Mouse (Mus musculus) MEL (cell line): Measurements from ENCODE around the gene Rnps1. TPM values are rescaled to one million over a fixed set of nuclear protein-coding genes. Genes with fewer than 3 reads are reported as not detected.

Experiments used
- DNase-seq: peaks from one replicate; pipeline ENCODE4 v3.0.0; 2011; ENCODE audit warnings: low read depth, low spot score
- H3K27ac ChIP-seq: 2 replicates; pipeline ENCODE4 v1.5.1; 2012; ENCODE audit warnings: low read depth, mild to moderate bottlenecking, control low read depth, low read length, moderate library complexity; ENCODE audit not compliant: control insufficient read depth
- H3K27me3 ChIP-seq, 2 experiments: fragments of 150-350 bp in 1 of 2; sonication (generic) in 1 of 2; 2 replicates each; pipeline ENCODE4 v1.6.1; 2012; ENCODE audit warnings: low read length in 2 of 2, mild to moderate bottlenecking in 2 of 2, improper control_type of control experiment in 1 of 2, moderate library complexity in 1 of 2; ENCODE audit not compliant: insufficient read depth in 2 of 2, control insufficient read depth in 1 of 2
- H3K36me3 ChIP-seq, 2 experiments: 2 replicates each; pipeline ENCODE4 v1.6.1; 2012 to 2014; ENCODE audit warnings: low read length in 2 of 2, improper control_type of control experiment in 1 of 2, inconsistent platforms in 1 of 2, mild to moderate bottlenecking in 1 of 2; ENCODE audit not compliant: insufficient read depth in 2 of 2, control insufficient read depth in 1 of 2
- H3K4me1 ChIP-seq, 2 experiments: fragments of 150-350 bp in 1 of 2; sonication (generic) in 1 of 2; 2 replicates each; pipeline ENCODE4 v1.6.1; 2012; ENCODE audit warnings: low read length in 2 of 2, improper control_type of control experiment in 1 of 2, mild to moderate bottlenecking in 1 of 2; ENCODE audit not compliant: insufficient read depth in 2 of 2, control insufficient read depth in 1 of 2
- H3K4me3 ChIP-seq, 2 experiments: fragments of 150-350 bp in 1 of 2; sonication (generic) in 1 of 2; 2 replicates each; pipeline ENCODE4 v1.5.1; 2012; ENCODE audit warnings: low read depth in 2 of 2, low read length in 2 of 2, mild to moderate bottlenecking in 2 of 2, moderate library complexity in 2 of 2, control low read depth in 1 of 2, improper control_type of control experiment in 1 of 2; ENCODE audit not compliant: control insufficient read depth in 1 of 2, insufficient read depth in 1 of 2
- H3K79me2 ChIP-seq: 2 replicates; pipeline ENCODE4 v1.6.1; 2012; ENCODE audit warnings: mild to moderate bottlenecking, low read length, moderate library complexity; ENCODE audit not compliant: control insufficient read depth, poor library complexity, insufficient read depth
- H3K9ac ChIP-seq: 2 replicates; pipeline ENCODE4 v1.6.1; 2012; ENCODE audit warnings: low read depth, mild to moderate bottlenecking, control low read depth, low read length, moderate library complexity; ENCODE audit not compliant: control insufficient read depth, poor library complexity, severe bottlenecking
- H3K9me3 ChIP-seq: fragments of 150-350 bp; sonication (generic); replicated peaks from 2 replicates; pipeline ENCODE4 v1.6.1; 2012; ENCODE audit warnings: mild to moderate bottlenecking, low read length, improper control_type of control experiment, moderate library complexity; ENCODE audit not compliant: insufficient read depth
- BHLHE40 ChIP-seq: IDR thresholded peaks from 2 replicates; pipeline ENCODE4 v1.6.1; 2012; ENCODE audit warnings: low read depth, mild to moderate bottlenecking, inconsistent platforms, low read length, improper control_type of control experiment, borderline replicate concordance
- GABPA ChIP-seq: IDR thresholded peaks from 2 replicates; pipeline ENCODE4 v1.6.1; 2012; ENCODE audit warnings: low read depth, mild to moderate bottlenecking, inconsistent platforms, low read length, improper control_type of control experiment, moderate library complexity
- JUND ChIP-seq: IDR thresholded peaks from 2 replicates; pipeline ENCODE4 v1.6.1; 2011; ENCODE audit warnings: low read depth, mild to moderate bottlenecking, improper control_type of control experiment, low read length
- KAT2A ChIP-seq: conservative IDR thresholded peaks from 2 replicates; pipeline ENCODE4 v1.6.1; 2012; ENCODE audit warnings: low read depth, low read length, improper control_type of control experiment, inconsistent platforms
- MAX ChIP-seq: IDR thresholded peaks from 2 replicates; pipeline ENCODE4 v1.6.1; 2011; ENCODE audit warnings: low read length, improper control_type of control experiment
- MAZ ChIP-seq: IDR thresholded peaks from 2 replicates; pipeline ENCODE4 v1.6.1; 2012; ENCODE audit warnings: low read depth, mild to moderate bottlenecking, inconsistent platforms, low read length, improper control_type of control experiment
- MEF2A ChIP-seq: IDR thresholded peaks from 2 replicates; pipeline ENCODE4 v1.6.1; 2014; ENCODE audit warnings: low read depth, mild to moderate bottlenecking, inconsistent platforms, low read length, improper control_type of control experiment; ENCODE audit not compliant: poor library complexity, insufficient replicate concordance, severe bottlenecking; ENCODE audit errors: extremely low read depth
- MXI1 ChIP-seq: IDR thresholded peaks from 2 replicates; pipeline ENCODE4 v1.6.1; 2011; ENCODE audit warnings: mild to moderate bottlenecking, low read depth, low read length, improper control_type of control experiment
- MYB ChIP-seq: IDR thresholded peaks from 2 replicates; pipeline ENCODE4 v1.6.1; 2011; ENCODE audit warnings: mild to moderate bottlenecking, low read depth, low read length, improper control_type of control experiment
- MYC ChIP-seq: IDR thresholded peaks from 2 replicates; pipeline ENCODE4 v1.6.1; 2011; ENCODE audit warnings: low read depth, mild to moderate bottlenecking, low read length, improper control_type of control experiment, moderate library complexity
- NRF1 ChIP-seq: IDR thresholded peaks from 2 replicates; pipeline ENCODE4 v1.6.1; 2014; ENCODE audit warnings: low read depth, mild to moderate bottlenecking, inconsistent platforms, low read length, improper control_type of control experiment, moderate library complexity; ENCODE audit not compliant: poor library complexity, insufficient read depth, severe bottlenecking
- POLR2A ChIP-seq, 2 experiments: IDR thresholded peaks; 2 replicates each; pipeline ENCODE4 v1.6.1; 2011 to 2012; ENCODE audit warnings: low read length in 2 of 2, mild to moderate bottlenecking in 2 of 2, control low read depth in 1 of 2, improper control_type of control experiment in 1 of 2, low read depth in 1 of 2, moderate library complexity in 1 of 2; ENCODE audit not compliant: control insufficient read depth in 1 of 2, insufficient read depth in 1 of 2, poor library complexity in 1 of 2
- POLR2AphosphoS2 ChIP-seq: IDR thresholded peaks from 2 replicates; pipeline ENCODE4 v1.6.1; 2011; ENCODE audit warnings: low read length, improper control_type of control experiment
- POLR2AphosphoS5 ChIP-seq: IDR thresholded peaks from 2 replicates; pipeline ENCODE4 v1.6.1; 2012; ENCODE audit warnings: low read depth, borderline replicate concordance, mild to moderate bottlenecking, inconsistent platforms, low read length, moderate library complexity, mixed read lengths
- RAD21 ChIP-seq: IDR thresholded peaks from 2 replicates; pipeline ENCODE4 v1.6.1; 2011; ENCODE audit warnings: mild to moderate bottlenecking, low read depth, low read length, improper control_type of control experiment
- SMC3 ChIP-seq: IDR thresholded peaks from 2 replicates; pipeline ENCODE4 v1.6.1; 2011; ENCODE audit warnings: low read depth, low read length, improper control_type of control experiment
- UBTF ChIP-seq: IDR thresholded peaks from 2 replicates; pipeline ENCODE4 v1.6.1; 2012; ENCODE audit warnings: low read depth, mild to moderate bottlenecking, inconsistent platforms, low read length, improper control_type of control experiment, moderate library complexity, borderline replicate concordance; ENCODE audit not compliant: insufficient read depth
- USF2 ChIP-seq, 2 experiments: IDR thresholded peaks; 2 replicates each; pipeline ENCODE4 v1.6.1; 2011 to 2012; ENCODE audit warnings: improper control_type of control experiment in 2 of 2, low read length in 2 of 2, borderline replicate concordance in 1 of 2, inconsistent platforms in 1 of 2, low read depth in 1 of 2, mild to moderate bottlenecking in 1 of 2; ENCODE audit not compliant: insufficient read depth in 1 of 2
- ZC3H11A ChIP-seq: IDR thresholded peaks from 2 replicates; pipeline ENCODE4 v1.6.1; 2012; ENCODE audit warnings: low read depth, mild to moderate bottlenecking, inconsistent platforms, low read length, improper control_type of control experiment
- polyA plus RNA-seq, 2 experiments: library from polyadenylated mRNA; stranded (reverse) in 1 of 2; unstranded in 1 of 2; fragments of >175 nt in 1 of 2; fragments of >200 nt in 1 of 2; gene quantifications; 2 replicates each; pipeline versions ENCODE4 v1.2.1 to v1.2.4; 2012; ENCODE audit warnings: low replicate concordance in 2 of 2, low read depth in 1 of 2; ENCODE audit not compliant: insufficient read length in 2 of 2, insufficient read depth in 1 of 2, missing spikeins in 1 of 2
- total RNA-seq: library from RNA; depleted of rRNA; stranded (reverse); fragments of 300-350 nt; gene quantifications from 2 replicates; pipeline ENCODE4 v1.2.3, GENCODE M21; 2012

Rnps1 gene
- total and polyA plus RNA-seq, 3 experiments = 156 to 282 TPM; not detected in 1

- no peak for TF ChIP-seq KAT2A
- TF ChIP-seq RAD21 = no peak
- no peak for TF ChIP-seq GABPA
- TF ChIP-seq MYB = no peak
- TF ChIP-seq MAZ = no peak
- TF ChIP-seq MAX = no peak
- TF ChIP-seq UBTF = no peak
- no peak for TF ChIP-seq MEF2A
- no peak for TF ChIP-seq MYC
- TF ChIP-seq USF2 (IDR thresholded peaks at IDR 0.05; ENCODE audit: borderline replicate concordance in 1 of 2, insufficient read depth in 1 of 2, low read depth in 1 of 2, low read length in 2 of 2) = no peak
- TF ChIP-seq, all 39 proteins: peak for 0
These were observed 32.2 kb downstream of the Rnps1 start for GRCm38 (mm10) chr17:24446590-24446989.

DNA sequence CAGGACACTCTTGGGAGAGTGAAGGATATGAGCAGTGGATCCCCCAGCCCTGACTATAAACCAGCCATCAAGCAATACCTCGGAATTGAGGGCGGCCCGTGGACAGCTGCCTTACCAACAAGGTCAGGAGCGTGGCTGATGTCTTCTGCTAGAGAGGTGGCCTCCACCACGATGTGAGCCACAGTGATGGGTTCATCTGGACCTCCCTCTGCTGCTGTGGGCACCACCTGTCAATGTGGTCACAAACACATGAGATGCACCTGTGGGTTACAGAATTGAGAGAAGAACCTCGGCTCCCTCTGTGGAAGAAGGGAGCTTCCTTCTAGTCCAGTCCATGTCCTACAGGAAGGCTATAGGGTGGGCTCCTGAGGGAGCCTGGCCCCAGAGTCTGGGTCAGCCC lies 35.1 kb downstream of the Rnps1 start:
- no peak overlapping the region for H3K27ac ChIP-seq
- H3K4me1 ChIP-seq = peaks cover 6 to 8% of the 10 kb centered on the region in 2 experiments
- H3K9me3 ChIP-seq = no peaks in the 10 kb centered on the region
- no peak for DNase-seq
- peaks cover 2 to 11% of the 10 kb centered on the region in 2 experiments for H3K36me3 ChIP-seq
- H3K4me3 ChIP-seq = no peak overlapping the region
- TF ChIP-seq SMC3 (no peak), JUND (no peak), MAX (no peak), POLR2AphosphoS5 (no peak), POLR2A (IDR thresholded peaks at IDR 0.05; ENCODE audit: control insufficient read depth in 1 of 2, insufficient read depth in 1 of 2, low read depth in 1 of 2, low read length in 2 of 2, poor library complexity in 1 of 2) (no peak), MXI1 (no peak), ZC3H11A (no peak), NRF1 (no peak), POLR2AphosphoS2 (no peak), BHLHE40 (no peak)
- peaks cover 10% of the 10 kb centered on the region for H3K79me2 ChIP-seq
- no peaks in the 10 kb centered on the region for H3K27me3 ChIP-seq
- no peak overlapping the region for H3K9ac ChIP-seq

More at GRCm38 (mm10) chr17:24446590-24446989, 32.2 kb downstream of the Rnps1 start:
- no peak for DNase-seq
- no peaks in the 10 kb centered on the region for H3K9me3 ChIP-seq
- no peak overlapping the region for H3K27ac ChIP-seq
- peaks cover 0 to 2% of the 10 kb centered on the region in 2 experiments; a peak in 2 of 4 replicates for H3K36me3 ChIP-seq
- H3K4me1 ChIP-seq = no peaks in the 10 kb centered on the region
- no peak overlapping the region for H3K4me3 ChIP-seq
- no peak overlapping the region for H3K9ac ChIP-seq
- H3K27me3 ChIP-seq = no peaks in the 10 kb centered on the region
- H3K79me2 ChIP-seq = no peaks in the 10 kb centered on the region
